Mouse (Mus musculus) megakaryocyte, embryonic 14.5 days (primary cell): ENCODE data around the gene Prpf3.

ENCODE experiments used
- FLI1 ChIP-seq: IDR thresholded peaks from 2 replicates; pipeline ENCODE4 v1.6.1; 2012; ENCODE audit warnings: low read length, inconsistent platforms, mixed read lengths
- GATA1 ChIP-seq: IDR thresholded peaks from 3 replicates; pipeline ENCODE4 v1.6.1; 2012; ENCODE audit warnings: mixed read lengths, low read length, inconsistent platforms, borderline replicate concordance

DNA sequence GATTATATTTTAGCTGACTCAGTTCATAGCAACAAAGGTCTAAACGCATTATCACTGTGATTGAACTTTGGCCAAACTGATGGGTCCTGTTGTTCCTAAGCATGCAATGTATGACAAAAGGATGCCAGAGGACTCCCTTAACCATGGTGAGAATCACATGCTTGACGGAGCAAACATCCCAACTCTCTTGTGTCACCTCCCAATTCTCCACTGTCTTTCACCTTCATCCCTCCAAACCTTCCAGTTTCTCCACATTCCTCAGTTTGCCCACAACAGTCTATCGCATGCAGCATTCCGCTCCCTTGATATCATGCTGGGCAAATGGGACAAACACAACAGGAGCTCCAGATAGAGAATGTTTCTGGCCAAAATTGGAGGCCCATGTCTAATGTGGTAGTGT lies 70.2 kb downstream of the Prpf3 start:
- TF ChIP-seq FLI1 = no peak
- no peak for TF ChIP-seq GATA1
